Mouse (Mus musculus) ES-E14 (cell line): Measurements from ENCODE around the gene Nceh1. TPM values are rescaled to one million over a fixed set of nuclear protein-coding genes. Genes with fewer than 3 reads are reported as not detected.

ENCODE experiments used
- DNase-seq: peaks from one replicate; pipeline ENCODE4 v3.0.0-alpha.2; 2013; ENCODE audit warnings: low read depth, low spot score
- H3K27ac ChIP-seq: 2 replicates; pipeline ENCODE4 v1.5.1; 2012; ENCODE audit warnings: low read depth, mild to moderate bottlenecking, low read length, moderate library complexity, mixed read lengths; ENCODE audit not compliant: poor library complexity, insufficient read depth, severe bottlenecking
- H3K36me3 ChIP-seq: 2 replicates; pipeline ENCODE4 v1.6.1; 2012; ENCODE audit warnings: mild to moderate bottlenecking, low read length, moderate library complexity, mixed read lengths; ENCODE audit not compliant: control insufficient read depth, poor library complexity, insufficient read depth, severe bottlenecking
- H3K4me1 ChIP-seq, 2 experiments: fragments of 150-350 bp in 1 of 2; sonication (generic) in 1 of 2; 2 replicates each; pipeline ENCODE4 v1.6.1; 2012; ENCODE audit warnings: low read length in 2 of 2, mild to moderate bottlenecking in 1 of 2, mixed read lengths in 1 of 2; ENCODE audit not compliant: control insufficient read depth in 2 of 2, insufficient read depth in 2 of 2, poor library complexity in 1 of 2
- H3K4me3 ChIP-seq, 2 experiments: fragments of 150-350 bp in 1 of 2; sonication (generic) in 1 of 2; 2 replicates each; pipeline ENCODE4 v1.5.1; 2012; ENCODE audit warnings: low read length in 2 of 2, low read depth in 1 of 2, mild to moderate bottlenecking in 1 of 2, mixed read lengths in 1 of 2; ENCODE audit not compliant: insufficient read depth in 1 of 2, poor library complexity in 1 of 2, severe bottlenecking in 1 of 2
- H3K9ac ChIP-seq: 2 replicates; pipeline ENCODE4 v1.6.1; 2012; ENCODE audit warnings: low read depth, mild to moderate bottlenecking, low read length, mixed read lengths; ENCODE audit not compliant: poor library complexity, insufficient read depth, severe bottlenecking
- H3K9me3 ChIP-seq: fragments of 150-350 bp; sonication (generic); 2 replicates; pipeline ENCODE4 v1.6.1; 2012; ENCODE audit warnings: low read depth, mild to moderate bottlenecking, low read length; ENCODE audit not compliant: control insufficient read depth, insufficient read depth
- CHD2 ChIP-seq: IDR thresholded peaks from 2 replicates; pipeline ENCODE4 v1.6.1; 2014; ENCODE audit warnings: mild to moderate bottlenecking, low read depth, low read length, inconsistent platforms
- HCFC1 ChIP-seq: IDR thresholded peaks from 2 replicates; pipeline ENCODE4 v1.6.1; 2012; ENCODE audit warnings: low read length, inconsistent platforms, borderline replicate concordance; ENCODE audit not compliant: insufficient read depth
- MAFK ChIP-seq: IDR thresholded peaks from 2 replicates; pipeline ENCODE4 v1.6.1; 2014; ENCODE audit warnings: mild to moderate bottlenecking, low read depth, low read length, inconsistent platforms; ENCODE audit not compliant: insufficient read depth
- ZC3H11A ChIP-seq: IDR thresholded peaks from 2 replicates; pipeline ENCODE4 v1.6.1; 2012; ENCODE audit warnings: low read depth, mild to moderate bottlenecking, inconsistent platforms, low read length, borderline replicate concordance
- ZNF384 ChIP-seq: IDR thresholded peaks from 2 replicates; pipeline ENCODE4 v1.6.1; 2012; ENCODE audit warnings: low read depth, low read length, inconsistent platforms
- in situ Hi-C, 2 experiments: fragments of 600-800 bp; cut with MboI; formaldehyde crosslinking; loops; one replicate each; pipeline ENCODE4 v1.15.1; 2025; ENCODE audit warnings: low sequenced_read_pairs in 2 of 2, inconsistent platforms in 1 of 2; ENCODE audit not compliant: unreplicated experiment in 2 of 2
- total RNA-seq: library from RNA; depleted of rRNA; stranded (reverse); fragments of 300-350 nt; gene quantifications from 2 replicates; pipeline ENCODE4 v1.2.3, GENCODE M21; 2012

The Nceh1 gene
- total RNA-seq, 1 experiment = 17.3 TPM

DNA sequence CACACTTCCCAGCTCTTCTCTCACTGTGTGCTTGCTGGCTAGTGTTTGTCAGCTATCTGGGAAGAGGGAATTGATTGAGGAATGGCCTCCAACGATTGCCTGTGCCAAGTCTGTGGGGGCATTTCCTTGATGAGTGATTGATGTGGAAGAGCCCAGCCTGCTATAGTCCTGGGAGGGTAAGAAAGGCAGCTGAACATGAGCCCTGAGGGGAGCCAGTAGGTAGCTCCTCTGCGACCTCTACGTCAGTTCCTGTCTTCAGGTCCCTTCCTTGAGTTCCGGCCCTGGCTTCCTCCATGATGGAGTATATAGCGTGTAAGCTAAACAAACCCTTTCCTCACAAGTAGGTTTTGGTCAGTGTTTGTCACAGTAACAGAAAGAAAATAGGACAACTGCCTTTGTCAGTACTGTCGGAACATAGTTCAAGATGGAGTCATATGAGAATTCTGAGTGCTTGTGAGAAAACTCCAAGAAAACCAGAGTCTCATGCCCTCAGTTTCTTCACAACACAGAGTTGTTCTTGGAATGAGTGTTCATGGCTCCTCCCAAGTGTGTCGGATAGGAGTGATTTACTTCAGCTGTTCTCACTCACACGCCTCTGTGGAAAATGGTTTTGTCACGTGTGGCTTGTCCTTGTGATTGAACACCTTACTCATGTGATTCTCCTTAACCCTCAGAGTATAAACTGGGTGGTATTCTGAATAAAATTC is 22.9 kb downstream of the Nceh1 start:
- in situ Hi-C loops = no loop called here
- no peak for DNase-seq
- no peaks in the 10 kb centered on the region for H3K4me1 ChIP-seq
- H3K9ac ChIP-seq = no peak overlapping the region
- no peak overlapping the region for H3K27ac ChIP-seq
- TF ChIP-seq HCFC1 = no peak
- no peak for TF ChIP-seq CHD2
- no peak for TF ChIP-seq ZNF384
- no peak for TF ChIP-seq ZC3H11A
- no peak for TF ChIP-seq MAFK
- H3K36me3 ChIP-seq = no peaks in the 10 kb centered on the region
- H3K9me3 ChIP-seq = no peaks in the 10 kb centered on the region
- no peak overlapping the region for H3K4me3 ChIP-seq

DNA sequence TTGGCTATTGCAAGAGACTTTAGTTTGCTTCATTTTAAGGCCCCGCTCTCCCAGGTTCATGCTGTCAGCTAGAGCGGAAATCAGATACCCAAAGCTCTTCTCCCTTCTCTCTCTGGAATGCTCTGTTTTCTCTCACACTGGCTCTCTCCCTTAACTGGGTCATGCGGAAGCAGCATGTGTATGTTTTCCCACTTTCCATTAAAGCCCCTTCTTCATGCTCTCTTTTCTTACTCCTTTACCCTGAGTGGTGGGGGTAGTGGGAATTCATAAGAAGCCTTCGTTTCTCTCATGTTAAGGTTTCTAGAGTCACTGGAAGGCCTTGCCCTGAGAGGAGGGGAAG is 23.4 kb downstream of the Nceh1 start:
- in situ Hi-C loops = no loop called here
- H3K27ac ChIP-seq = no peak overlapping the region

DNA sequence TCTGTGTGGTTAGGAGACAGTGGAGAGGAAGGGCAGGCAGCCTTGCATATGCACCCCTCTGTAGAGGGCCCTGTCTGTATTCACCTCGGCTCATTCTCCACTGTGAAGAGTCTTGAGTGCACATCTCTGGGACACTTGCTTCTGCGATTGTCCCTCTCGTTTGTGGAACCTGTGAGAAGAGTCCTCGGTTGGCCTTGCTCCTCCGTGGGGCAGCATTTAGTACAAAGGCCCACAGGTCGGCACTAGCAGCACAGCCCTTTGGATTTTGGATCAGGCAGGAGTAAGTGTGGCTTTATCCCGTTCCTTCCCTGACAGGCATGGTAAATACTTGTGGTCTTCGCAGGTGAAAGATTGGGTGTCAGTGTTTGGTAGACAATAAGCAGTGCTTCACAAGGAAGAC is 23.8 kb downstream of the Nceh1 start:
- H3K4me3 ChIP-seq = no peak overlapping the region
- no peak overlapping the region for H3K9ac ChIP-seq
- TF ChIP-seq MAFK = no peak
- TF ChIP-seq ZNF384 = no peak
- TF ChIP-seq CHD2 = no peak
- TF ChIP-seq ZC3H11A = no peak
- no peak for TF ChIP-seq HCFC1
- no peak overlapping the region for H3K27ac ChIP-seq
- no peaks in the 10 kb centered on the region for H3K4me1 ChIP-seq
- no peaks in the 10 kb centered on the region for H3K9me3 ChIP-seq
- in situ Hi-C loops = no loop called here
- H3K36me3 ChIP-seq = no peaks in the 10 kb centered on the region
- no peak for DNase-seq

More for the DNA sequence above, 23.4 kb downstream of the Nceh1 start:
- no peaks in the 10 kb centered on the region for H3K4me1 ChIP-seq
- no peaks in the 10 kb centered on the region for H3K36me3 ChIP-seq
- TF ChIP-seq ZNF384 (no peak), MAFK (no peak), ZC3H11A (no peak), HCFC1 (no peak), CHD2 (no peak)
- no peak overlapping the region for H3K9ac ChIP-seq
- H3K4me3 ChIP-seq = no peak overlapping the region
- H3K9me3 ChIP-seq = no peaks in the 10 kb centered on the region
- no peak for DNase-seq

DNA sequence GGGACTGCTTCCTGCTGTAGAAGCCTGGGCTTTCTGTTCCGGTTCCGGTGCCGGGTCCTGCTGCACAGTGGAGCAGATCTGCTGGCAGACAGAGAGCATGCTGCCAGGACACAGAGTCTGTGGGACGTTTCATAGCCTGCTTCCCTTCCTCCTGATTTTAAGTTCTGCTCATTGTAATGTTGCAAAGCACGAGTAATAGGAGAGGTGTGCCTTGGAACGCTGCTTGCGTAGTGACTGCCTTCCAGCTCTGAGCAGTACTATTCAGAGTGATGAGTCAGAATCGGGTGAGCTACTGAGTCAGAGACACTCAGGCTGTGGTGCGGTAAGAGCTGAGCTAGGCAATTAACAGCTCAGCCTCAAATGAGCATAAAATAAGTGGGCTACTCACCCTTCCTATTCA is 26.9 kb downstream of the Nceh1 start:
- DNase-seq = no peak

More for the DNA sequence above, 26.9 kb downstream of the Nceh1 start:
- H3K9ac ChIP-seq = no peak overlapping the region
- in situ Hi-C loops = no loop called here
- no peak overlapping the region for H3K4me3 ChIP-seq
- no peaks in the 10 kb centered on the region for H3K36me3 ChIP-seq
- H3K9me3 ChIP-seq = no peaks in the 10 kb centered on the region
- no peak overlapping the region for H3K27ac ChIP-seq
- no peaks in the 10 kb centered on the region for H3K4me1 ChIP-seq
- TF ChIP-seq ZC3H11A = no peak
- TF ChIP-seq MAFK = no peak
- TF ChIP-seq HCFC1 = no peak
- TF ChIP-seq CHD2 = no peak
- TF ChIP-seq ZNF384 = no peak
